Mouse (Mus musculus): ENCODE results near the gene Tspan15.
A peak's percentile ranks its signal among the peaks of the same experiment; 100 is the strongest.

- TF ChIP-seq CTCF (IDR thresholded peaks at IDR 0.05) = no peak
- peak; percentile 84 for TF ChIP-seq EP300 (IDR thresholded peaks at IDR 0.05)
These were observed 8.3 kb downstream of the Tspan15 start for GRCm38 (mm10) chr10:62222777-62223176.
